In genomic region chr12:87157361-87157760, GRCm38 (mm10) we compare ENCODE assay signal across 12 mouse cellular contexts. TPM values are rescaled to one million over a fixed set of nuclear protein-coding genes. Genes with fewer than 3 reads are reported as not detected.
DNase-seq lines count a peak whose midpoint lies in the region; ATAC-seq and TF ChIP-seq lines count a peak whose summit lies in the region.
"Had no signal": no experiment of that assay in that cellular context is flagged by ENCODE, and none has a peak within 500 bp of the region (broad histone marks: within the 10 kb centered on the region; RNA-seq: fewer than 3 reads in every experiment).

No protein-coding gene starts in this region.

- no peak overlapping the region for H3K9ac ChIP-seq in midbrain, postnatal 0 days (replicated peaks; ENCODE audit: low read length, poor library complexity, severe bottlenecking)
- H3K9ac ChIP-seq in liver, postnatal 0 days (replicated peaks), result peak overlapping the region; percentile 72
- no peak overlapping the region for H3K9ac ChIP-seq in midbrain, embryonic 14.5 days (replicated peaks; ENCODE audit: low read length)

- H3K27ac ChIP-seq in midbrain, embryonic 10.5 days (replicated peaks), result peak overlapping the region; percentile 28; the same call in 1 of the 2 replicates
- no peak overlapping the region for H3K27ac ChIP-seq in midbrain, postnatal 0 days (ENCODE audit: low read depth, low read length)
- peak overlapping the region; percentile 99 for H3K27ac ChIP-seq in liver, postnatal 0 days (ENCODE audit: low read depth)
- H3K27ac ChIP-seq in midbrain, embryonic 14.5 days (replicated peaks; ENCODE audit: low read depth, low read length), result no peak overlapping the region

- peaks cover 14% of the 10 kb centered on the region for H3K4me1 ChIP-seq in midbrain, embryonic 10.5 days
- no peaks in the 10 kb centered on the region for H3K4me1 ChIP-seq in midbrain, postnatal 0 days (ENCODE audit: insufficient read depth, low read length)
- peaks cover 4% of the 10 kb centered on the region; the same call in 1 of the 2 replicates for H3K4me1 ChIP-seq in liver, postnatal 0 days (ENCODE audit: insufficient read depth)
- H3K4me1 ChIP-seq in midbrain, embryonic 14.5 days (ENCODE audit: control insufficient read depth, insufficient read depth, low read length), result no peaks in the 10 kb centered on the region

- H3K9me3 ChIP-seq in midbrain, embryonic 10.5 days (replicated peaks), result peaks cover 7% of the 10 kb centered on the region; the same call in 1 of the 2 replicates
- no peaks in the 10 kb centered on the region for H3K9me3 ChIP-seq in midbrain, postnatal 0 days (ENCODE audit: low read length)
- peaks cover 1% of the 10 kb centered on the region; the same call in 1 of the 2 replicates for H3K9me3 ChIP-seq in liver, postnatal 0 days (ENCODE audit: low read length)
- H3K9me3 ChIP-seq in midbrain, embryonic 14.5 days (ENCODE audit: control insufficient read depth, low read length), result 0 out of 2 replicates have a peak, but pooled peaks cover 2% of the 10 kb centered on the region

- H3K36me3 ChIP-seq in midbrain, embryonic 10.5 days, result peaks cover 35% of the 10 kb centered on the region
- peaks cover 3% of the 10 kb centered on the region; the same call in 1 of the 2 replicates for H3K36me3 ChIP-seq in midbrain, postnatal 0 days (ENCODE audit: insufficient read depth, low read length)
- H3K36me3 ChIP-seq in liver, postnatal 0 days (replicated peaks; ENCODE audit: insufficient read depth, low read length), result peaks cover 5% of the 10 kb centered on the region
- 0 out of 2 replicates have a peak, but pooled peaks cover 4% of the 10 kb centered on the region for H3K36me3 ChIP-seq in midbrain, embryonic 14.5 days (ENCODE audit: control insufficient read depth, insufficient read depth, low read length)

- no peak for TF ChIP-seq CTCF in midbrain, postnatal 0 days (IDR thresholded peaks at IDR 0.05)
- TF ChIP-seq CTCF in liver, postnatal 0 days (IDR thresholded peaks at IDR 0.05; ENCODE audit: low read depth), result no peak

- no peak for DNase-seq in midbrain, embryonic 10.5 days (ENCODE audit: low spot score)
- no peak for DNase-seq in midbrain, postnatal 0 days (ENCODE audit: low spot score)
- DNase-seq in kidney, adult 9 months, result peak; percentile 94
- DNase-seq in liver, postnatal 0 days, result peak; percentile 68
- DNase-seq in spleen, postnatal 14 days (ENCODE audit: low spot score in 2 of 2), result no peak
- no peak for DNase-seq in midbrain, embryonic 14.5 days
- DNase-seq in cerebellum, postnatal 25 days, result no peak
- DNase-seq: cerebellum, adult 11 months; heart, postnatal 14 days; retina, postnatal 1 day; thymus, postnatal 36 days had no signal

- peak; percentile 89 for TF ChIP-seq EP300 in liver, postnatal 0 days (IDR thresholded peaks at IDR 0.05; ENCODE audit: low read depth)

- H3K4me3 ChIP-seq in midbrain, embryonic 10.5 days, result no peak overlapping the region
- no peak overlapping the region for H3K4me3 ChIP-seq in midbrain, postnatal 0 days (ENCODE audit: low read depth, low read length)
- peak overlapping the region; percentile 48 for H3K4me3 ChIP-seq in liver, postnatal 0 days (ENCODE audit: low read depth, low read length)
- no peak overlapping the region for H3K4me3 ChIP-seq in midbrain, embryonic 14.5 days (replicated peaks; ENCODE audit: low read depth, low read length)

- H3K4me2 ChIP-seq in midbrain, postnatal 0 days (ENCODE audit: low read depth, low read length, poor library complexity, severe bottlenecking), result no peak overlapping the region
- H3K4me2 ChIP-seq in liver, postnatal 0 days (ENCODE audit: low read depth, low read length), result peak overlapping the region; percentile 67
- no peak overlapping the region for H3K4me2 ChIP-seq in midbrain, embryonic 14.5 days (ENCODE audit: low read length)

- no peak for ATAC-seq in midbrain, postnatal 0 days (ENCODE audit: low FRiP score)
- peak; percentile 92 for ATAC-seq in liver, postnatal 0 days
- ATAC-seq in midbrain, embryonic 14.5 days (ENCODE audit: low FRiP score, low TSS enrichment), result no peak
- ATAC-seq: Patski had no signal

- 46% methylated on average over 4 of the region's 4 CpGs for WGBS in midbrain, embryonic 10.5 days
- WGBS in midbrain, postnatal 0 days, result 61% methylated on average over 4 of the region's 4 CpGs
- 45% methylated on average over 4 of the region's 4 CpGs for WGBS in liver, postnatal 0 days (ENCODE audit: insufficient replicate concordance)
- WGBS in midbrain, embryonic 14.5 days, result 54% methylated on average over 4 of the region's 4 CpGs

- no peaks in the 10 kb centered on the region for H3K27me3 ChIP-seq in midbrain, embryonic 10.5 days (ENCODE audit: low read depth, poor library complexity, severe bottlenecking)
- no peaks in the 10 kb centered on the region for H3K27me3 ChIP-seq in midbrain, postnatal 0 days (ENCODE audit: insufficient read depth, low read length)
- no peaks in the 10 kb centered on the region for H3K27me3 ChIP-seq in liver, postnatal 0 days (ENCODE audit: insufficient read depth, low read length)
- no peaks in the 10 kb centered on the region for H3K27me3 ChIP-seq in midbrain, embryonic 14.5 days (ENCODE audit: control insufficient read depth, insufficient read depth, low read length)
- H3K27me3 ChIP-seq: Patski had no signal

RNA-seq across cellular contexts. Expression of gene Pomt2, which starts 9.6 kb away (rescaled TPM):
- 16.5 and 17.7 TPM in 2 replicates for polyA plus RNA-seq in midbrain, embryonic 10.5 days (2016; fragmentation: Nextera tagmentation; extraction: Ambion mirVana)
- 29.8 and 35.0 TPM in 2 replicates for total RNA-seq in midbrain, postnatal 0 days (2014; rRNA removed)
- polyA plus RNA-seq in midbrain, postnatal 0 days (2015; fragmentation: Nextera tagmentation; extraction: Ambion mirVana), result 13.2 and 13.8 TPM in 2 replicates
- polyA plus RNA-seq in liver, postnatal 0 days (2015; fragmentation: Nextera tagmentation; extraction: Ambion mirVana), result 4.3 and 4.5 TPM in 2 replicates
- 12.2 and 16.6 TPM in 2 replicates for polyA plus RNA-seq in midbrain, embryonic 14.5 days (2014; fragmentation: Nextera tagmentation; extraction: Ambion mirVana)

RNA-seq across cellular contexts. Expression of gene Gstz1, which starts 10.4 kb away (rescaled TPM):
- polyA plus RNA-seq in midbrain, embryonic 10.5 days (2016; fragmentation: Nextera tagmentation; extraction: Ambion mirVana), result 33.0 and 34.3 TPM in 2 replicates
- 58.1 and 60.7 TPM in 2 replicates for total RNA-seq in midbrain, postnatal 0 days (2014; rRNA removed)
- polyA plus RNA-seq in midbrain, postnatal 0 days (2015; fragmentation: Nextera tagmentation; extraction: Ambion mirVana), result 44.9 and 49.3 TPM in 2 replicates
- 257 and 279 TPM in 2 replicates for polyA plus RNA-seq in liver, postnatal 0 days (2015; fragmentation: Nextera tagmentation; extraction: Ambion mirVana)
- 29.9 and 30.8 TPM in 2 replicates for polyA plus RNA-seq in midbrain, embryonic 14.5 days (2014; fragmentation: Nextera tagmentation; extraction: Ambion mirVana)

RNA-seq across cellular contexts. Expression of gene Samd15, which starts 42.2 kb away (rescaled TPM):
- polyA plus RNA-seq in midbrain, embryonic 10.5 days (2016; fragmentation: Nextera tagmentation; extraction: Ambion mirVana), result 0.66 and 1.4 TPM in 2 replicates
- total RNA-seq in midbrain, postnatal 0 days (2014; rRNA removed), result 0.55 and 0.61 TPM in 2 replicates
- polyA plus RNA-seq in midbrain, postnatal 0 days (2015; fragmentation: Nextera tagmentation; extraction: Ambion mirVana), result 1.9 and 3.1 TPM in 2 replicates
- 2.3 and 2.8 TPM in 2 replicates for polyA plus RNA-seq in liver, postnatal 0 days (2015; fragmentation: Nextera tagmentation; extraction: Ambion mirVana)
- 1.2 and 2.6 TPM in 2 replicates for polyA plus RNA-seq in midbrain, embryonic 14.5 days (2014; fragmentation: Nextera tagmentation; extraction: Ambion mirVana)

RNA-seq across cellular contexts. Expression of gene Tmed8, which starts 42.9 kb away (rescaled TPM):
- polyA plus RNA-seq in midbrain, embryonic 10.5 days (2016; fragmentation: Nextera tagmentation; extraction: Ambion mirVana), result 2.7 and 3.7 TPM in 2 replicates
- 17.5 and 19.8 TPM in 2 replicates for total RNA-seq in midbrain, postnatal 0 days (2014; rRNA removed)
- 3.6 and 4.4 TPM in 2 replicates for polyA plus RNA-seq in midbrain, postnatal 0 days (2015; fragmentation: Nextera tagmentation; extraction: Ambion mirVana)
- polyA plus RNA-seq in liver, postnatal 0 days (2015; fragmentation: Nextera tagmentation; extraction: Ambion mirVana), result 0.36 and 0.42 TPM in 2 replicates
- polyA plus RNA-seq in midbrain, embryonic 14.5 days (2014; fragmentation: Nextera tagmentation; extraction: Ambion mirVana), result 6.5 and 6.9 TPM in 2 replicates

RNA-seq across cellular contexts. Expression of gene Ngb, which starts 55.0 kb away (rescaled TPM):
- 0.32 and 0.62 TPM in 2 replicates for polyA plus RNA-seq in midbrain, embryonic 10.5 days (2016; fragmentation: Nextera tagmentation; extraction: Ambion mirVana)
- 15.7 and 17.4 TPM in 2 replicates for total RNA-seq in midbrain, postnatal 0 days (2014; rRNA removed)
- polyA plus RNA-seq in midbrain, postnatal 0 days (2015; fragmentation: Nextera tagmentation; extraction: Ambion mirVana), result 16.7 and 17.3 TPM in 2 replicates
- polyA plus RNA-seq in liver, postnatal 0 days (2015; fragmentation: Nextera tagmentation; extraction: Ambion mirVana), result 0.06 TPM in 1 of 2 replicates, not detected in the other
- polyA plus RNA-seq in midbrain, embryonic 14.5 days (2014; fragmentation: Nextera tagmentation; extraction: Ambion mirVana), result 3.8 and 5.1 TPM in 2 replicates
- total RNA-seq: heart, postnatal 14 days had no signal

Comparison
In these comparisons a context has a peak if more than half of its experiments do, and no peak if none do; other contexts are left out.
1. H3K27ac ChIP-seq: peak in midbrain, embryonic 10.5 days (single experiment) and liver, postnatal 0 days (single experiment); none in midbrain, postnatal 0 days (single experiment) and midbrain, embryonic 14.5 days (single experiment).
2. DNase-seq: peak in kidney, adult 9 months (single experiment) and liver, postnatal 0 days (single experiment); none in midbrain, embryonic 10.5 days (single experiment), midbrain, postnatal 0 days (single experiment), spleen, postnatal 14 days (0 of 2), midbrain, embryonic 14.5 days (single experiment) and cerebellum, postnatal 25 days (0 of 2).